Mouse (Mus musculus) ES-Bruce4 (cell line): ENCODE results near the gene H2-Eb1. TPM values are rescaled to one million over a fixed set of nuclear protein-coding genes. Genes with fewer than 3 reads are reported as not detected.

ENCODE experiments used
- H3K27ac ChIP-seq: 2 replicates; pipeline ENCODE4 v1.5.1; 2012; ENCODE audit warnings: low read length, inconsistent platforms; ENCODE audit not compliant: insufficient read depth
- H3K27me3 ChIP-seq: 2 replicates; pipeline ENCODE4 v1.6.1; 2012; ENCODE audit warnings: mild to moderate bottlenecking, low read length, inconsistent platforms; ENCODE audit not compliant: control insufficient read depth, poor library complexity, insufficient read depth, severe bottlenecking
- H3K36me3 ChIP-seq: 2 replicates; pipeline ENCODE4 v1.6.1; 2012; ENCODE audit warnings: inconsistent platforms, mild to moderate bottlenecking, low read length, moderate library complexity; ENCODE audit not compliant: control insufficient read depth, poor library complexity, insufficient read depth, severe bottlenecking
- H3K4me1 ChIP-seq: one replicate; pipeline ENCODE4 v1.8.1; 2011; ENCODE audit warnings: low read length; ENCODE audit not compliant: control insufficient read depth, insufficient read depth
- H3K4me3 ChIP-seq: 2 replicates; pipeline ENCODE4 v1.5.1; 2011; ENCODE audit warnings: low read depth, mild to moderate bottlenecking, low read length
- H3K9ac ChIP-seq: 2 replicates; pipeline ENCODE4 v1.6.1; 2012; ENCODE audit warnings: low read depth, mild to moderate bottlenecking, inconsistent platforms; ENCODE audit not compliant: poor library complexity, severe bottlenecking
- H3K9me3 ChIP-seq: replicated peaks from 2 replicates; pipeline ENCODE4 v1.6.1; 2012; ENCODE audit warnings: mild to moderate bottlenecking, low read length, inconsistent platforms; ENCODE audit not compliant: control insufficient read depth, poor library complexity, insufficient read depth, severe bottlenecking
- CTCF ChIP-seq: IDR thresholded peaks from one replicate; pipeline ENCODE4 v1.8.1; 2011; ENCODE audit warnings: low read depth, low read length
- EP300 ChIP-seq: IDR thresholded peaks from 2 replicates; pipeline ENCODE4 v1.6.1; 2011; ENCODE audit warnings: low read depth, low read length; ENCODE audit not compliant: insufficient read depth
- POLR2A ChIP-seq: IDR thresholded peaks from one replicate; pipeline ENCODE4 v1.8.1; 2011; ENCODE audit warnings: low read length; ENCODE audit not compliant: insufficient read depth
- polyA plus RNA-seq: library from polyadenylated mRNA; stranded (reverse); fragments of >200 nt; gene quantifications from 2 replicates; pipeline ENCODE4 v1.2.4, GENCODE M21; 2011; ENCODE audit warnings: low read depth; ENCODE audit not compliant: missing spikeins, insufficient read depth, insufficient read length

Gene H2-Eb1
- 2.8 and 4.6 TPM in 2 replicates for polyA plus RNA-seq

DNA sequence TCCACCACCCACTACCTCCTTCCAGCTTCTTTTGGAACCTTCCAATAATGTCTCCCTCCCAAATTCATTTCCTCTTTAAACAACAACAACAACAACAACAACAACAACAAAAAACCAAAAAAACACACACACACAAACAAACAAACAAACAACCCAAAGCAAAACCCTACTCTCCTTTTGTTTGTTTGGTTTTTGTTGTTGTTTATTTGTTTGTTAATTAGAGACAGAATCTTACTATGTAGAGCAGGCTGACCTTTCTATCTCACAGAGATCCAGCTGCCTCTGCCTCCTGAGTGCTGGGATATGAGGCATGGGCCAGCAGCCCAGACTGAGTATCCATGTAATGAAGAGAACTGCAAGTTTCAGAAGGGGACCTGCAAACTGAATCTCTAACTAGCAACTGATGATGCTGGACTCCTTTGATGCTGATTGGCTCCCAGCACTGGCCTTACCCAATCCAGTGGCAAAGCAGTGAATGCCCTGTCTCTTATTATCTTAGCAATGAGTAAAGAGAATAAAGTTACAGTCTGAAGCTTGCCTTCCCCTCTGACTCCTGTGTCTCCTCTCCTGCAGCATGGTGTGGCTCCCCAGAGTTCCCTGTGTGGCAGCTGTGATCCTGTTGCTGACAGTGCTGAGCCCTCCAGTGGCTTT, at the start of gene H2-Eb1:
Gene H2-Eb1, plus strand, starts transcription at position 488 of the 651 bp plus-strand sequence.
- TF ChIP-seq CTCF, result no peak
- TF ChIP-seq EP300, result no peak
- TF ChIP-seq POLR2A, result no peak

DNA sequence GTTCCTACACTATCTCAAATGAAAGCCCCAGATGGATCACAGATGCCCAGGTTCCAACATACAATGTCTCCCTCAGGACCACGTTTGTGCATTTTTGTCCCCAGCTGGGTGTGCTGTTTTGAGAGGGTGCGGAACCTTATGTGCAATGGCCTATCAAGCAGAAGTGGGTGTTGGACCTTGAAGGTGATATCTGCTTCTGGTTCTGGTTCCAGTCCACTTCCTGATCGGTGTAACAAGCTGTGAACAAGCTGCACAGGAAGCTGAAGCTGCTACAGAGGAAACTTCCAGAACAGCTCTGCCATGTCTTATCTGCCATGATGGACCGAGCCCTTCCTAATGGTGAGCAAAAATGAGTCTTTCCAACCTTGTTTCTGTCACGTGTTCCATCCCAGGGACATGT, 49.2 kb upstream of the H2-Eb1 start:
- H3K27ac ChIP-seq, result no peak overlapping the region
- TF ChIP-seq EP300 (no peak), POLR2A (no peak)

More for the DNA sequence above, at the start of gene H2-Eb1:
- H3K27me3 ChIP-seq, result no peaks in the 10 kb centered on the region
- H3K36me3 ChIP-seq, result no peaks in the 10 kb centered on the region
- H3K4me3 ChIP-seq, result no peak within 1 kb of the TSS
- H3K27ac ChIP-seq, result no peak within 1 kb of the TSS
- no peaks in the 10 kb centered on the region for H3K4me1 ChIP-seq
- H3K9me3 ChIP-seq, result no peaks in the 10 kb centered on the region
- no peak within 1 kb of the TSS for H3K9ac ChIP-seq

DNA sequence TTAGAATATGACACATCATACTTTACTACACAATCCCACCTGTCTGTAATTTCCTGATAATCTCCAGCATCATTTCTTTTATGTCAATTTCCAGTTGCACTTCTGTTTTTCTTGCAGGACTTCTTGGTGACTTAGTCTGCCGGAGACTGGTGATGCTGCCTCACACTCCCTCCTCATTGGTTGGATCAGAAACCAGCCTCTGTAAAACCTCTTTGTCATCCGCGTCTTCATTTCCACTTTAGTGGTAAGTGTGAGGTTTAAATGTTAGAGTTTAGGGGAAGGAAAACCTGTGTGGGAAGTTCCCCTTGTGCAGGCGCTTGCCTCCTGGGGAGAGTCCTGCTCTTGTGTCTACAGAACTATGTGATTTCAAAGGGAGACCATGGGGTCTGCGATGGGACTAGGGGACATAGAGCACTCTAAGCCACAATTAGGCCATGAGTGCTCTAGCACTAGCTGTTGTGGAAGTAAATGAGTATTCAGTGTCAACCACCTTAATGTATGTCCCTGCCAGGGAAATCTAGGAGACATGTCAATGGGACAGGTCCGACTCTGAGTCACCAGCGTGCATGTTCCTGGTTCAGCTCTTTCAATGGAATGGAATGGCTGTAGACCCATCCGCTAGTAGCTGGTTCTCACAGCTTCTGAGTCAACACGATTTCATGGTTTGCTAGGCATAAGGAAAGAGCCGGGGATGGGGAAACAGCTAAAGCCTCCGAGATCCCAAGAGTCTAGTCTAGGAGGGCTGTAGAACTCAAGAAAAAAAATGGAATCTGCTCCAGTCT, 47.9 kb upstream of the H2-Eb1 start, which contains the start of gene H2-Ab1:
Gene H2-Ab1, plus strand, starts transcription at position 96 of the 782 bp plus-strand sequence.
- no peak within 1 kb of the TSS for H3K4me3 ChIP-seq
- TF ChIP-seq EP300 (no peak), POLR2A (no peak), CTCF (no peak)

More for the DNA sequence above, 49.2 kb upstream of the H2-Eb1 start:
- no peaks in the 10 kb centered on the region for H3K36me3 ChIP-seq
- H3K9me3 ChIP-seq, result no peaks in the 10 kb centered on the region
- no peaks in the 10 kb centered on the region for H3K27me3 ChIP-seq
- no peaks in the 10 kb centered on the region for H3K4me1 ChIP-seq
- H3K4me3 ChIP-seq, result no peak overlapping the region
- no peak overlapping the region for H3K9ac ChIP-seq

DNA sequence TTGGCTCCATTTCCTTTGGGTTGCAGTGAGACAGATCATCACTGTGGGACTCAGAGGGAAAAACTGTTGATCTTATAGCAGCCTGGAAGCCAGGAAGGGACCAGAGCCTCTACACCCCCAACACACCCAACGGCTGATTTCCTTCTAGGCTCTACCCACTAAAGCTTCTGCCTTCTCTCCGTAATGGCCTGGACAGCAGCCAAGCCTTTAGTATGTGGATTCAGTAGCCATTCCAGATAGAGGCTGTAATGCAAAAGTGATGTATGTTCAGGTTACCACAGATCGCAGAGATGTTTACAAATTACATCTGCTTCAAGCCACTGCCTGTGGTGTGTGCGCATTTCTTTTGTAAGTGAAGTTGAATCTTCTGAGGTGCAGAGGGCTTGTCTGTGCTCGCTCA, 45.1 kb upstream of the H2-Eb1 start:
- TF ChIP-seq POLR2A, result no peak
- TF ChIP-seq CTCF, result no peak
- no peak for TF ChIP-seq EP300
- H3K9ac ChIP-seq, result no peak overlapping the region
- no peak overlapping the region for H3K27ac ChIP-seq
- no peaks in the 10 kb centered on the region for H3K36me3 ChIP-seq
- H3K27me3 ChIP-seq, result 0 out of 2 replicates have a peak, but pooled peaks cover 5% of the 10 kb centered on the region
- no peaks in the 10 kb centered on the region for H3K9me3 ChIP-seq
- no peak overlapping the region for H3K4me3 ChIP-seq
- H3K4me1 ChIP-seq, result no peaks in the 10 kb centered on the region

More for the DNA sequence above, 47.9 kb upstream of the H2-Eb1 start, which contains the start of gene H2-Ab1:
- Histone ChIP-seq H3K4me1 (no peaks in the 10 kb centered on the region), H3K9me3 (no peaks in the 10 kb centered on the region), H3K27me3 (no peaks in the 10 kb centered on the region), H3K9ac (no peak within 1 kb of the TSS), H3K27ac (no peak within 1 kb of the TSS), H3K36me3 (no peaks in the 10 kb centered on the region)

DNA sequence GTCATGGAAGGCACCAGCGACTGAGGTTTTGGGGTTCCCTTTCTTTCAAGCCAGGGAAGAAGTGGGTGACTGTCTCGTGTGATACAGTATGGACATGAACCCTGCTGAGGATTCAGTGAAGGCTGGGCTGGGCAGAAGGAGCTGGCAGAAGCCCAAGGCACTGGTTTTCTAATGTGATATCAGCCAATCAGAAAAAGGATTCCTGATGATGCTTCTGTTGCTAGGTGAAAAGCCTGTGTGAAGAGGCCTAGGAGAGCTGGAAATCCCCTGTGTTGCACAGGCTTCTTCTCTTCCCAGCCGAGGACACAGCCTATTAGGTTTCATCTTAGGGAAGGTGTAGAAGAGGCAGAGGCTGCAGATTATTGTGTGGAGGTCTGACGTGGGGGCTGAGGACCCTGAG, 44.2 kb upstream of the H2-Eb1 start:
- Histone ChIP-seq H3K27ac (no peak overlapping the region), H3K27me3 (0 out of 2 replicates have a peak, but pooled peaks cover 5% of the 10 kb centered on the region), H3K4me1 (no peaks in the 10 kb centered on the region), H3K36me3 (no peaks in the 10 kb centered on the region), H3K9ac (no peak overlapping the region), H3K4me3 (no peak overlapping the region), H3K9me3 (no peaks in the 10 kb centered on the region)
- no peak for TF ChIP-seq CTCF
- no peak for TF ChIP-seq POLR2A
- TF ChIP-seq EP300, result no peak

DNA sequence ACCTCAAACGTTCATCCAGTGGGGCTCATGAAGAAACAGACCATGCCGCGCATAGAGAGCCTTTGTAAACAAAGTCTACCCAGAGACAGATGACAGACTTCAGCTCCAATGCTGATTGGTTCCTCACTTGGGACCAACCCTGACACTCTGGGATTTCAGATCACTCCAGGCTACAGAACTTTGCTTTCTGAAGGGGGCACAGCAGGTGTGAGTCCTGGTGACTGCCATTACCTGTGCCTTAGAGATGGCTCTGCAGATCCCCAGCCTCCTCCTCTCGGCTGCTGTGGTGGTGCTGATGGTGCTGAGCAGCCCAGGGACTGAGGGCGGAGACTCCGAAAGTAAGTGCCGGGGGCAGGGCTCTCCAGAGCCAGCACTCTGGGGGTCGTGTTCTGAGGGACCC, 42.6 kb upstream of the H2-Eb1 start:
- Histone ChIP-seq H3K9ac (no peak overlapping the region), H3K4me1 (no peaks in the 10 kb centered on the region), H3K27ac (no peak overlapping the region)

More for the DNA sequence above, 42.6 kb upstream of the H2-Eb1 start:
- H3K9me3 ChIP-seq, result no peaks in the 10 kb centered on the region
- TF ChIP-seq CTCF (no peak), EP300 (no peak), POLR2A (no peak)
- peak overlapping the region; percentile 65 for H3K4me3 ChIP-seq
- no peaks in the 10 kb centered on the region for H3K36me3 ChIP-seq
- 0 out of 2 replicates have a peak, but pooled peaks cover 5% of the 10 kb centered on the region for H3K27me3 ChIP-seq
